Mouse (Mus musculus): Measurements from ENCODE around the gene Cherp. TPM values are rescaled to one million over a fixed set of nuclear protein-coding genes. Genes with fewer than 3 reads are reported as not detected.

The Cherp gene
- polyA plus RNA-seq, 1 experiment from 2014 or later, result 56.3 TPM

GRCm38 (mm10) chr8:72497911-72498310, 22.9 kb upstream of the Cherp start:
- peaks cover 14% of the 10 kb centered on the region for H3K4me1 ChIP-seq (replicated peaks)
- H3K9me3 ChIP-seq, result no peaks in the 10 kb centered on the region
- WGBS, result 96% methylated on average over 1 of the region's 1 CpGs
- no peak overlapping the region for H3K9ac ChIP-seq (replicated peaks)
- no peak overlapping the region for H3K4me2 ChIP-seq (replicated peaks)
- no peaks in the 10 kb centered on the region for H3K27me3 ChIP-seq
- H3K36me3 ChIP-seq, result peaks cover 30% of the 10 kb centered on the region
- H3K27ac ChIP-seq, result no peak overlapping the region
- no peak for ATAC-seq
- H3K4me3 ChIP-seq (replicated peaks), result no peak overlapping the region

DNA sequence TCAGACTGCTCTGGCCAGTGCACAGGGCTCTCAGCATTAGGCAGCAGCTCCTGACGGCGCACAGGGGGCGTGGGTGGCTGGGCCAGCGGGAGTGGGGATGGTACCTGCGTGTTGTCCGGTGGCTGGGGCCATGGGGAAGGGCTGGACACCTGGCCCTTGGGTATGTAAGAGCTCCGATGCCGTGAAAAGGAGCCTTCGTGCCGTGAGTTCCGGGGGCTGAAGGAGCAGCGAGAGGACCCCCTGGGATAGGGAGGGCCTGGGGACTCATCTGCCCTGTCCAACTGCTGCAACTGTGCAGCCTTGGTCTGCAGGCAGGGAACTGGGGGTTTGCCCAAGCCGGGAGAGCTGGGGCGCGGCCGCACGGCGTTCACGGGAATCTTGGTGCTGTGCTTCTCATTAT, 21.2 kb upstream of the Cherp start:
- H3K4me2 ChIP-seq (replicated peaks), result no peak overlapping the region
- H3K4me3 ChIP-seq (replicated peaks), result no peak overlapping the region
- H3K9me3 ChIP-seq, result no peaks in the 10 kb centered on the region
- no peak overlapping the region for H3K27ac ChIP-seq
- no peaks in the 10 kb centered on the region for H3K27me3 ChIP-seq
- 91% methylated on average over 19 of the region's 19 CpGs for WGBS
- H3K9ac ChIP-seq (replicated peaks), result no peak overlapping the region
- H3K36me3 ChIP-seq, result peaks cover 30% of the 10 kb centered on the region
- ATAC-seq, result no peak
- H3K4me1 ChIP-seq (replicated peaks), result peaks cover 20% of the 10 kb centered on the region

GRCm38 (mm10) chr8:72495411-72496111, 20.5 kb upstream of the Cherp start:
- H3K9ac ChIP-seq (replicated peaks), result no peak overlapping the region
- H3K4me3 ChIP-seq (replicated peaks), result no peak overlapping the region
- peaks cover 30% of the 10 kb centered on the region for H3K36me3 ChIP-seq
- no peaks in the 10 kb centered on the region for H3K9me3 ChIP-seq
- H3K27ac ChIP-seq, result no peak overlapping the region
- peaks cover 25% of the 10 kb centered on the region for H3K4me1 ChIP-seq (replicated peaks)
- no peaks in the 10 kb centered on the region for H3K27me3 ChIP-seq
- ATAC-seq, result no peak
- WGBS, result 88% methylated on average over 23 of the region's 23 CpGs
- H3K4me2 ChIP-seq (replicated peaks), result no peak overlapping the region

DNA sequence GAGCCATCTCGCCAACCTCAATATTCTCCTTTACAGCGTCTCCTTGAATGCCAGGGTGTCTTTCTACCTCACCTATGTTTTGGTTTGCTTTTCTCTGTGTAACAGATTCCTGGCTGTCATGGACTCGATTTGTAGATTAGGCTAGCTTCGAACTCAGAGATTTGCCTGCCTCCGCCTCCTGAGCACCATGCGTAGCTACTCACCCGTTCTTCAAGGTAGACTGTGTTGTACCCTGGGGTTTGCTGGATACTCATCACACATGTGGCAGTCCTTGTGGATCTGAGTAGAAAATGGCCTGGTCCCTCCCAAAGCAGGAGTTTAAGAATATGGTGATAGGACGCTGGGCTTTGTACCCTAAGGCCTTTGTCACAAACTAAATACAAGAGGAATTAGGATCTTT, 18.4 kb upstream of the Cherp start:
- Histone ChIP-seq H3K4me3 (replicated peaks) (peak overlapping the region; percentile 90), H3K9ac (replicated peaks) (peak overlapping the region; percentile 71), H3K27me3 (no peaks in the 10 kb centered on the region), H3K9me3 (no peaks in the 10 kb centered on the region), H3K4me1 (replicated peaks) (peaks cover 25% of the 10 kb centered on the region), H3K36me3 (peaks cover 42% of the 10 kb centered on the region), H3K4me2 (replicated peaks) (peak overlapping the region; percentile 87), H3K27ac (peak overlapping the region; percentile 69)
- 12% methylated on average over 8 of the region's 8 CpGs for WGBS
- ATAC-seq, result no peak

- whole genome bisulfite sequencing, result 0% methylated on average over 46 of the region's 56 CpGs
- peak; percentile 97 for ATAC-seq
- peak overlapping the region; percentile 91 for H3K9ac ChIP-seq (replicated peaks)
- H3K36me3 ChIP-seq, result peaks cover 48% of the 10 kb centered on the region
- no peaks in the 10 kb centered on the region for H3K27me3 ChIP-seq
- H3K27ac ChIP-seq, result peak overlapping the region; percentile 76
- H3K9me3 ChIP-seq, result no peaks in the 10 kb centered on the region
- H3K4me3 ChIP-seq (replicated peaks), result peak overlapping the region; percentile 90
- peaks cover 25% of the 10 kb centered on the region for H3K4me1 ChIP-seq (replicated peaks)
- H3K4me2 ChIP-seq (replicated peaks), result peak overlapping the region; percentile 96
Observed at GRCm38 (mm10) chr8:72492622-72493081, 17.6 kb upstream of the Cherp start.

DNA sequence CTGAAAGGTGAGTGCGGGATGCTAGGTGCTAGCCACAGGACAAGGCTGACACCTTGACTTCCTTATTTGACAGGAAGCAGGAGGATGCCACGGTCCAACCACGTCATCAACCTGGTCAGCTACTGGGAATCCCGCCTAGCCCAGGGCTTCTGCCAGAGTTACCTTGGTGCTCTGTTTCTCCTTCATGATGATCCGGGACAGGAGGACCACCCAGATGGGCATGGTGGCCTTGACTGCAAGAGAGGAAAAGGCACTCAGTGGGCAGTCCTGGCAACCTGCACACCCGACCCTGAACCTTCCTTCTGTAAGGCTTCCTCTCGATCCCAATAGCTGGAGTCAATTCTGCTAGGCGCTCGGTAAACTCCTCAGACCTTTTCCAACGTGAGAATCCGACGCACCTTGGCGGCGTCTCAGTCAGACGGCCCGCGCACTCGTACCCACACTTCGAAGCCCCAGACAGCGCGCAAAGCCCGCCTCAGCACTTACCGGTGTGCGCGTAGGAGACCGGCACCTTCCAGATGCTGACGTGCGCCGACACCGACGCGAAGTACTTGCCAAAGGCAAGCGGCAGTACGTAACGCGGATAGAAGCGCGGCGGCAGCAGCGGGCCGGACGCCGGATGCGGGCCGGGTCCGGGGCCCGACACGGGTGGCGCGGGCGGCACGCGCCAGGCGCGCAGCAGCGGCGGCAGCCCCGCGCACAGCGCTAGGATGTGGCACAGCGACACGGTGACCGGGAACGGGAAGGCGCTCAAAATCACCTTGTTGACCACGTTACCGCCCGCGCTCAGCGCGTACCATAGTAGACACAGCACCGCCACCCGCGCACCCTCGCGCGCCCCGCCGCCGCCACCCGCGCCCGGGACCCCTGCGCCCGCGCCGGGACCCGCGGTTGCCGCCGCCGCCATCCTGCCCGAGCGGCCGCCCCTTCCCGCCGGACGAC, 16.9 kb upstream of the Cherp start, which contains the start of gene Slc35e1:
Gene Slc35e1 (minus strand): TSS at position 935 of the 942 bp plus-strand sequence.
- H3K9me3 ChIP-seq, result no peaks in the 10 kb centered on the region
- H3K4me3 ChIP-seq (replicated peaks), result peak within 1 kb of the TSS; percentile 90
- peak within 1 kb of the TSS; percentile 76 for H3K27ac ChIP-seq
- H3K36me3 ChIP-seq, result peaks cover 49% of the 10 kb centered on the region
- no peaks in the 10 kb centered on the region for H3K27me3 ChIP-seq
- peak within 1 kb of the TSS; percentile 91 for H3K9ac ChIP-seq (replicated peaks)
- H3K4me2 ChIP-seq (replicated peaks), result peak within 1 kb of the TSS; percentile 96
- 1% methylated on average over 61 of the region's 98 CpGs for WGBS
- ATAC-seq, result peak; percentile 76
- peaks cover 25% of the 10 kb centered on the region for H3K4me1 ChIP-seq (replicated peaks)

DNA sequence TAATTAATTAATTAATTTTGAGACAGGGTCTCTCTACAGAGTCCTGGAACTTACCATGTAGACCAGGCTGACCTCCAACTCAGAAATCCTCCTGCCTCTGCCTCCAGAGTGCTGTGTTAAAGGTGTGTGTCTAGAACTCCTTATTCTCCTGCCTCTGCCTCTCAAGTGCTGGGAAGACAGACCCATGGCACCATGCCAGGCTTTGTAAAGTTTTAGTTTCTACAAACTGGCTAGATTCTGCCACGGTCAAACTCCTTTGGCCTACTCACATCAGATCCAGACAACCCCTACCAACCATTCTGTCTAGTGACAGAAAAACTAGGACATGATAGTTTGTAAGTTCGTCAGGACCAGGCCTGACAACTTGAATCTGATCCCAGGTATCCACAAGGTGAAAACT, 16.0 kb upstream of the Cherp start:
- Histone ChIP-seq H3K4me2 (replicated peaks) (peak overlapping the region; percentile 96), H3K9me3 (no peaks in the 10 kb centered on the region), H3K9ac (replicated peaks) (peak overlapping the region; percentile 91), H3K36me3 (peaks cover 44% of the 10 kb centered on the region), H3K27ac (no peak overlapping the region), H3K4me1 (replicated peaks) (peaks cover 25% of the 10 kb centered on the region), H3K27me3 (no peaks in the 10 kb centered on the region), H3K4me3 (replicated peaks) (peak overlapping the region; percentile 90)
- ATAC-seq, result no peak
- WGBS, result 81% methylated on average over 2 of the region's 2 CpGs

DNA sequence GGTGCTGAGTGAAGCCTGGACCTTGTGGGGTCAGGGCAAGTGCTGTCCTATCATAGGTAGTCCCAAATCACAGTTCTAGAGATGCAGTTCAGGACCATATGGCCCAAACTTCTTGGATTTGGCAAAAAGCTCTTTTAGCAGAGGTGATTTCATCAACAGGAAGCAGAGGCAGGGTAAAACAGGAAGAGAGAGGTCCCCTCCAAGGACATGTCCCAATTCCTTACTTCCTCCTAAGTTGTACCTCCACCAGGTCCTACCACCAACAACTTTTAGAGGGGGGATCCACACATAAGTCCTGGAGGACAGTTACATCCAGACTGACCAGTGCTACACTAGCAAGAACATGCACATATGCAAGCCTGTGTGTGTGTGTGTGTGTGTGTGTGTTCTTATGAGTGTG, 12.0 kb upstream of the Cherp start:
- Histone ChIP-seq H3K9me3 (no peaks in the 10 kb centered on the region), H3K4me1 (replicated peaks) (peaks cover 12% of the 10 kb centered on the region), H3K27me3 (no peaks in the 10 kb centered on the region), H3K27ac (no peak overlapping the region), H3K36me3 (peaks cover 60% of the 10 kb centered on the region), H3K4me2 (replicated peaks) (no peak overlapping the region), H3K9ac (replicated peaks) (no peak overlapping the region), H3K4me3 (replicated peaks) (no peak overlapping the region)
- no peak for ATAC-seq

GRCm38 (mm10) chr8:72485456-72486199, 10.6 kb upstream of the Cherp start:
- H3K4me1 ChIP-seq (replicated peaks), result no peaks in the 10 kb centered on the region
- peaks cover 69% of the 10 kb centered on the region for H3K36me3 ChIP-seq
- no peak overlapping the region for H3K4me2 ChIP-seq (replicated peaks)
- no peaks in the 10 kb centered on the region for H3K9me3 ChIP-seq
- no peak for ATAC-seq
- no peak overlapping the region for H3K27ac ChIP-seq
- H3K9ac ChIP-seq (replicated peaks), result no peak overlapping the region
- no peaks in the 10 kb centered on the region for H3K27me3 ChIP-seq
- H3K4me3 ChIP-seq (replicated peaks), result no peak overlapping the region
- 92% methylated on average over 6 of the region's 6 CpGs for WGBS

DNA sequence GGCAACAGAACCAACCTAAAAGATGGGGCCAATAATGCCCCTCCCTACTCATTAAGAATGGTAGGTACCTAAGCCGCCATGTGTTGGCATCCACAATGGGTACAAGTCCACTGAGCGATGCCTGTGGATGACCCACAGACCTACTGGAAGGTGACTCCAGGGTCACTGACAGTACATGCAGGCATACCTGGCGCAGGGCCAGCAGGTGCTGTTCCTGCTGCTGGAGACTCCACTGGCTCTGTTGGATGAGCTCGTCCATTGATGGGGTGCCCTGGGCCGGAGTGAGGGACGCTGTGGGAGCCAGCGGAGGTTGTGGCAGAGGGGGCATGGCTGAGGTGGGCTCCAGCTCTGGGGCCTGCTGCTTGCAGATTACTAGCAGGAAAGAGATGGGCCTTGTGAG, 4.3 kb downstream of the Cherp start:
- Histone ChIP-seq H3K9ac (replicated peaks) (no peak overlapping the region), H3K27ac (no peak overlapping the region), H3K27me3 (no peaks in the 10 kb centered on the region), H3K4me2 (replicated peaks) (no peak overlapping the region), H3K36me3 (peaks cover 77% of the 10 kb centered on the region), H3K9me3 (no peaks in the 10 kb centered on the region), H3K4me1 (replicated peaks) (peaks cover 17% of the 10 kb centered on the region), H3K4me3 (replicated peaks) (no peak overlapping the region)
- WGBS, result 94% methylated on average over 7 of the region's 7 CpGs
- no peak for ATAC-seq

DNA sequence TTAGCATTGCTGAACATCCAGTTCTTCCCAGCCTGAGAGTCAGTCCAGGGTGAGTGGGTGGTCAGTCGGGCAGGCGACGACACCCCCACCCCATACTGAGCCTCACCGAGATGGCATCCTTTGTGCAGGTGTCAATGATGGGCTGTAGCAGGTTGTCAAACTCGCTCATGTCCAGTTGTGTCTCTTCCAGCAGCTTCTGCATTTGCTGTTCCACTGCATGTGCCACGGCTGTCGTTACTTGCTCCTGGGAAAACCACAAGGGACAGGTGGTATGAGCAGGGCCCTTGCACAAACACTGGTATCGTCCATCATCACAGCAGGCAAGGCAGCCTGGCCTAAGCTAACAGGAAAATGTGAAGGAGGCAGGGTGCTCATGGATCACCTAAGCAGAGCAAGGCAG, 5.0 kb downstream of the Cherp start:
- no peak for ATAC-seq
- WGBS, result 96% methylated on average over 8 of the region's 8 CpGs
- Histone ChIP-seq H3K4me1 (replicated peaks) (peaks cover 14% of the 10 kb centered on the region), H3K27me3 (no peaks in the 10 kb centered on the region), H3K9me3 (no peaks in the 10 kb centered on the region), H3K4me3 (replicated peaks) (no peak overlapping the region), H3K9ac (replicated peaks) (no peak overlapping the region), H3K27ac (no peak overlapping the region), H3K36me3 (peaks cover 84% of the 10 kb centered on the region), H3K4me2 (replicated peaks) (no peak overlapping the region)
